In genomic region chr10:92329661-92330060, GRCm38 (mm10) we compare ENCODE assay signal across 29 mouse cellular contexts.
"Had no signal": no experiment of that assay in that cellular context is flagged by ENCODE, and none has a peak within 500 bp of the region (broad histone marks: within the 10 kb centered on the region; RNA-seq: fewer than 3 reads in every experiment).

No protein-coding gene starts in this region.

- H3K4me3 ChIP-seq: gastrocnemius, adult 2 months; heart, adult 2 months; heart, embryonic 10.5 days; heart, embryonic 12.5 days; hindbrain, embryonic 10.5 days; hindbrain, embryonic 12.5 days; intestine, embryonic 15.5 days; layer of hippocampus, adult 2 months; left cerebral cortex, adult 2 months; limb, embryonic 10.5 days; limb, embryonic 12.5 days; liver, embryonic 13.5 days; liver, embryonic 15.5 days had no signal

- H3K27me3 ChIP-seq: heart, embryonic 12.5 days; hindbrain, embryonic 12.5 days; intestine, embryonic 15.5 days; limb, embryonic 12.5 days; liver, embryonic 13.5 days; liver, embryonic 15.5 days had no signal

- H3K36me3 ChIP-seq: heart, embryonic 10.5 days; heart, embryonic 12.5 days; hindbrain, embryonic 10.5 days; hindbrain, embryonic 12.5 days; intestine, embryonic 15.5 days; limb, embryonic 10.5 days; limb, embryonic 12.5 days; liver, embryonic 13.5 days; liver, embryonic 15.5 days had no signal

- H3K9ac ChIP-seq: heart, embryonic 12.5 days; hindbrain, embryonic 12.5 days; hindbrain, embryonic 14.5 days; intestine, embryonic 15.5 days; limb, embryonic 12.5 days; liver, embryonic 13.5 days; liver, embryonic 15.5 days; liver, postnatal 0 days had no signal

- H3K4me1 ChIP-seq: liver, embryonic 13.5 days; liver, embryonic 15.5 days had no signal

- DNase-seq: gastrocnemius, adult 2 months; gastrocnemius, postnatal 14 days; gastrocnemius, postnatal 36 days; heart, adult 2 months; heart, postnatal 10 days; heart, postnatal 4 days; kidney, adult 18-20 months; kidney, adult 8-10 months; kidney, postnatal 10 days; kidney, postnatal 25 days; kidney, postnatal 4 days; liver; liver, embryonic 13.5 days; liver, postnatal 0 days had no signal

- H3K9me3 ChIP-seq: heart, embryonic 10.5 days; heart, embryonic 12.5 days; hindbrain, embryonic 10.5 days; hindbrain, embryonic 12.5 days; intestine, embryonic 15.5 days; limb, embryonic 10.5 days; limb, embryonic 12.5 days; liver, embryonic 13.5 days; liver, embryonic 15.5 days had no signal

- H3K27ac ChIP-seq: gastrocnemius, adult 2 months; heart, adult 2 months; heart, embryonic 10.5 days; hindbrain, embryonic 10.5 days; hindbrain, embryonic 12.5 days; hindbrain, embryonic 14.5 days; intestine, embryonic 15.5 days; layer of hippocampus, adult 2 months; left cerebral cortex, adult 2 months; limb, embryonic 10.5 days; limb, embryonic 12.5 days; liver, embryonic 13.5 days; liver, embryonic 15.5 days had no signal

- ATAC-seq: hindbrain, embryonic 16.5 days; inflammation-experienced regulatory T-cells, adult 6 months; intestine, embryonic 15.5 days; intestine, postnatal 0 days; liver, postnatal 0 days had no signal

- H3K4me2 ChIP-seq: heart, embryonic 12.5 days; hindbrain, embryonic 12.5 days; hindbrain, embryonic 14.5 days; intestine, embryonic 15.5 days; limb, embryonic 12.5 days; liver, embryonic 11.5 days; liver, embryonic 13.5 days; liver, embryonic 15.5 days had no signal
